Mouse (Mus musculus) T-helper 2 cell (primary cell): ENCODE results near the gene Phyhd1.

Experiments
- in situ Hi-C: fragments of 300-600 bp; cut with MboI, MseI; formaldehyde crosslinking; loops from one replicate; pipeline ENCODE4 v1.15.1; 2025; ENCODE audit warnings: high pct_unique_total_duplicates

The Phyhd1 gene

GRCm38 (mm10) chr2:30265767-30266253 is at the start of gene Phyhd1:
Gene Phyhd1, plus strand, starts transcription at chr2:30266203.
- in situ Hi-C loops, result loop anchor here (5.0 kb wide), 1 partner anchor 89 kb away; the partner anchor contains the start of gene Spout1

- in situ Hi-C loops, result no loop called here
These were observed 49.7 kb upstream of the Phyhd1 start for GRCm38 (mm10) chr2:30216293-30216692.

GRCm38 (mm10) chr2:30235593-30235992 is 30.4 kb upstream of the Phyhd1 start:
- in situ Hi-C loops, result no loop called here

- in situ Hi-C loops, result no loop called here
These were observed 29.4 kb upstream of the Phyhd1 start for GRCm38 (mm10) chr2:30236426-30237198.

- in situ Hi-C loops, result no loop called here
These were observed 28.7 kb upstream of the Phyhd1 start, which contains the start of gene Lrrc8a for GRCm38 (mm10) chr2:30237199-30237880. Gene Lrrc8a, plus strand, starts transcription at chr2:30237715.

- in situ Hi-C loops, result no loop called here
These were observed 28.1 kb upstream of the Phyhd1 start for GRCm38 (mm10) chr2:30237881-30238280.

- in situ Hi-C loops, result no loop called here
These were observed 27.0 kb upstream of the Phyhd1 start for GRCm38 (mm10) chr2:30238906-30239465.

GRCm38 (mm10) chr2:30239777-30240176 is 26.2 kb upstream of the Phyhd1 start:
- in situ Hi-C loops, result no loop called here

- in situ Hi-C loops, result no loop called here
These were observed 25.7 kb upstream of the Phyhd1 start, which contains the start of gene Gm28035 for GRCm38 (mm10) chr2:30240267-30240666. Gene Gm28035, plus strand, starts transcription at chr2:30240567.

- in situ Hi-C loops, result no loop called here
These were observed 23.5 kb upstream of the Phyhd1 start for GRCm38 (mm10) chr2:30242509-30242908.

- in situ Hi-C loops, result no loop called here
These were observed 22.6 kb upstream of the Phyhd1 start for GRCm38 (mm10) chr2:30243391-30243790.

GRCm38 (mm10) chr2:30244595-30245178 is 21.3 kb upstream of the Phyhd1 start:
- in situ Hi-C loops, result no loop called here

GRCm38 (mm10) chr2:30247036-30247435 is 19.0 kb upstream of the Phyhd1 start:
- in situ Hi-C loops, result no loop called here

GRCm38 (mm10) chr2:30247681-30248080 is 18.3 kb upstream of the Phyhd1 start:
- in situ Hi-C loops, result no loop called here

- in situ Hi-C loops, result no loop called here
These were observed 16.8 kb upstream of the Phyhd1 start for GRCm38 (mm10) chr2:30249182-30249581.

- in situ Hi-C loops, result no loop called here
These were observed 15.6 kb upstream of the Phyhd1 start for GRCm38 (mm10) chr2:30250166-30251128.

- in situ Hi-C loops, result no loop called here
These were observed 14.4 kb upstream of the Phyhd1 start for GRCm38 (mm10) chr2:30251417-30252104.

GRCm38 (mm10) chr2:30252521-30252920 is 13.5 kb upstream of the Phyhd1 start:
- in situ Hi-C loops, result no loop called here

GRCm38 (mm10) chr2:30253809-30254208 is 12.2 kb upstream of the Phyhd1 start:
- in situ Hi-C loops, result no loop called here
